Mouse (Mus musculus) heart, embryonic 16.5 days (tissue): ENCODE measurements around the gene Ccdc162. TPM values are rescaled to one million over a fixed set of nuclear protein-coding genes. Genes with fewer than 3 reads are reported as not detected.
A peak's percentile ranks its signal among the peaks of the same experiment; 100 is the strongest.

Source experiments
- ATAC-seq: fragments of 200-750 bp; cut with Nextera tagmentation; replicated peaks from 2 replicates; pipeline ENCODE4 v1.8.0; 2017; ENCODE audit warnings: moderate number of reproducible peaks; ENCODE audit not compliant: insufficient read depth, low FRiP score; ENCODE audit errors: extremely low read depth
- H3K27ac ChIP-seq: fragments of 300-500 bp; sonication (generic); 2 replicates; pipeline ENCODE4 v1.5.1; 2014; ENCODE audit warnings: mild to moderate bottlenecking, low read length, control low read depth, moderate library complexity
- H3K27me3 ChIP-seq: fragments of 300-500 bp; sonication (generic); 2 replicates; pipeline ENCODE4 v1.6.1; 2014; ENCODE audit warnings: low read length, mixed read lengths; ENCODE audit not compliant: control insufficient read depth, insufficient read depth
- H3K36me3 ChIP-seq: fragments of 300-500 bp; sonication (generic); 2 replicates; pipeline ENCODE4 v1.6.1; 2014; ENCODE audit not compliant: control insufficient read depth, insufficient read depth
- H3K4me1 ChIP-seq: fragments of 300-500 bp; sonication (generic); 2 replicates; pipeline ENCODE4 v1.6.1; 2014; ENCODE audit warnings: low read length, mixed read lengths; ENCODE audit not compliant: control insufficient read depth, insufficient read depth
- H3K4me2 ChIP-seq: fragments of 300-500 bp; sonication (generic); 2 replicates; pipeline ENCODE4 v1.6.1; 2014; ENCODE audit warnings: low read depth, mild to moderate bottlenecking, control low read depth, low read length
- H3K4me3 ChIP-seq: fragments of 300-500 bp; sonication (generic); 2 replicates; pipeline ENCODE4 v1.5.1; 2014; ENCODE audit warnings: mild to moderate bottlenecking, control low read depth, low read length
- H3K9ac ChIP-seq: fragments of 300-500 bp; sonication (generic); 2 replicates; pipeline ENCODE4 v1.6.1; 2014; ENCODE audit warnings: low read length, control low read depth
- H3K9me3 ChIP-seq: fragments of 300-500 bp; sonication (generic); replicated peaks from 2 replicates; pipeline ENCODE4 v1.6.1; 2016; ENCODE audit warnings: low read length; ENCODE audit not compliant: control insufficient read depth
- WGBS: fragments of 180-500 bp; shearing (Covaris S2); extraction: QIAGEN DNeasy Blood & Tissue Kit; methylation state at CpG from one replicate; pipeline ENCODE4 v1.1.7; 2014; 5-methylcytosine and 5-hydroxymethylcytosine counted together
- polyA plus RNA-seq: library from polyadenylated mRNA; unstranded; fragments of >200 nt; fragmentation: Nextera tagmentation; extraction: Ambion mirVana; gene quantifications from 2 replicates; pipeline ENCODE4 v1.2.1, GENCODE M21; 2015

The Ccdc162 gene
- polyA plus RNA-seq, 1 experiment from 2014 or later, result 1.2 TPM

DNA sequence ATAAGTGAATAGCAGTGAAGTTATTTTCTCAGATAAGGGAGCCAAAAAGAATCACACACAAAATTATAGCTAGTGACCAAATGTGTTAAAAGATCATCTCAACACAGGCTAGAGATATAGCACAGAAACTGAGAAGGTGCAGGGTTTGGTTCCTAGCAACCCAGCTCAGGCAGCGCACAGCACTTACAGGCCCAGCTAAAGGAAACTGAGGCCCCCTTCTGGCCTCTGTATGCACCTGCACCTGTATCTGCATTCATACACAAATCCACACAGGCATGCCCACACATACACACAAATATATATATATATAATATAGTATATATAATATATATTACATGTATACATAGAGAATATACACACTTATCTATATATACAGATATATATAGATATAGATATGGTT lies 84.4 kb downstream of the Ccdc162 start:
- H3K4me2 ChIP-seq, result no peak overlapping the region
- WGBS, result 100% methylated on average over 1 of the region's 1 CpGs
- H3K4me1 ChIP-seq, result peaks cover 3% of the 10 kb centered on the region; the same call in 1 of the 2 replicates
- no peaks in the 10 kb centered on the region for H3K9me3 ChIP-seq
- no peak for ATAC-seq
- H3K27me3 ChIP-seq, result no peaks in the 10 kb centered on the region
- H3K9ac ChIP-seq, result no peak overlapping the region
- no peak overlapping the region for H3K27ac ChIP-seq
- H3K36me3 ChIP-seq, result no peaks in the 10 kb centered on the region
- H3K4me3 ChIP-seq, result no peak overlapping the region

DNA sequence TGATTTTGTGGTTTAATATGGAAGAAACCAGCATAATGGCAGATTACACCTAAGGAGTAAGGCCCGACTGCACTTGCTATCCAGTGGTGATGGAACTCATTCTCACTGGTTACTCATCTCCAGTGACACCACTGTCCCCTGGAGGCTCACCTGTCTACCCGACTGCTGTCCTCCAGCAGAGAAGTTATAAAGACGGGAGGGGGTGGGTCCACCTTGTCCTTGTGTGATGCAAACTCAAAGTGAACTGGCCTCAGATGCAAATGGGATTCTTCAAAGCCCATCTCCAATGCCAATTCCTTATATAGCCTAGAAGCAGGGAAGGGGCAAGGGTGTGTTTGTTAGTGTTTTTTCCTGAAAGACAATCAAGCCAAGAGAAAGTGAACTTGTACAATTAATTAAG lies 89.4 kb downstream of the Ccdc162 start:
- no peaks in the 10 kb centered on the region for H3K4me1 ChIP-seq
- H3K36me3 ChIP-seq, result no peaks in the 10 kb centered on the region
- WGBS, result 83% methylated on average over 3 of the region's 3 CpGs
- H3K9ac ChIP-seq, result no peak overlapping the region
- no peaks in the 10 kb centered on the region for H3K27me3 ChIP-seq
- no peak overlapping the region for H3K4me3 ChIP-seq
- H3K9me3 ChIP-seq, result no peaks in the 10 kb centered on the region
- H3K27ac ChIP-seq, result no peak overlapping the region
- no peak overlapping the region for H3K4me2 ChIP-seq
- ATAC-seq, result no peak

DNA sequence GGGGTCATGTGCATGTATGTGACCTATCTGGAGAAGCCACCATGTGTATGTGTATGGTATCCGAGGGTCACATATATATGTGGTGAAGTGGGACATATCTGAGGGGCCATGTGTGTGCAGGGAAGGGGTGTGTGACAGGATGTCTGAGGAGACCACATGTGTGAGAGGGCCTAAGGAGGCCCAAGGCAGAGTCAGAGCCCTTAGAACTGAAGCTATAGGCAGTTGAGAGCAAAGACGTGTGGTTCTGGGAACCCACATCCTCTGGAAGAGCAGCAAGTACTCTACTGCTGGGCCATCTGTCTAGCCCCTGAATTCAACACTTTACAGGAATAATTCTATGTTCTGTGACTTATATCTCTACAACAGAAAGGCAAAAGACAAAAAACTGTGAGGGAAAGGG lies 96.4 kb downstream of the Ccdc162 start:
- H3K27ac ChIP-seq, result peak overlapping the region; percentile 38; the same call in 1 of the 2 replicates
- H3K4me3 ChIP-seq, result no peak overlapping the region
- peak; percentile 52 for ATAC-seq
- 86% methylated on average over 2 of the region's 2 CpGs for WGBS
- no peaks in the 10 kb centered on the region for H3K9me3 ChIP-seq
- no peak overlapping the region for H3K9ac ChIP-seq
- no peaks in the 10 kb centered on the region for H3K4me1 ChIP-seq
- H3K4me2 ChIP-seq, result no peak overlapping the region
- H3K27me3 ChIP-seq, result no peaks in the 10 kb centered on the region
- H3K36me3 ChIP-seq, result no peaks in the 10 kb centered on the region

DNA sequence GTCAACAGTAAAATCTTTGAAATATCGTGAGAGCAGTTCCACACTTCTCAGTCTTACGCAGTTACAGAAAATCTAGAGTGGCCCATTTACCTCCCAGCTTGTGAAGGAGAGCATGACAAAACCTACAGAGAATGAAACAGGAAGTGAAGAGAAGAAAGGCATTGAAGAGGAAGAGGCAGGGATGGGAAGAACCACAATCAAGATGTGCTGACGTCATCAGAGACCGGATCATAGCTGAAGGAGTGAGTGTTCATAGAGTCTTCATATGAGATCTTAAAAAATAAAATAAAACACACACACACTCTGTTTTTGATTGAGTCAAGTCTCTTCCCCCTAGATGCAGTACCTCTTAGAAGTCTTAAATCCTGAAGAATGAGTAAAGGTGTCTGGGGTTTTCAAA lies 100.9 kb downstream of the Ccdc162 start:
- Histone ChIP-seq H3K9me3 (no peaks in the 10 kb centered on the region), H3K4me3 (no peak overlapping the region), H3K27ac (no peak overlapping the region), H3K36me3 (no peaks in the 10 kb centered on the region), H3K27me3 (no peaks in the 10 kb centered on the region), H3K4me1 (no peaks in the 10 kb centered on the region), H3K4me2 (no peak overlapping the region), H3K9ac (no peak overlapping the region)
- WGBS, result 80% methylated on average over 4 of the region's 4 CpGs
- ATAC-seq, result no peak

DNA sequence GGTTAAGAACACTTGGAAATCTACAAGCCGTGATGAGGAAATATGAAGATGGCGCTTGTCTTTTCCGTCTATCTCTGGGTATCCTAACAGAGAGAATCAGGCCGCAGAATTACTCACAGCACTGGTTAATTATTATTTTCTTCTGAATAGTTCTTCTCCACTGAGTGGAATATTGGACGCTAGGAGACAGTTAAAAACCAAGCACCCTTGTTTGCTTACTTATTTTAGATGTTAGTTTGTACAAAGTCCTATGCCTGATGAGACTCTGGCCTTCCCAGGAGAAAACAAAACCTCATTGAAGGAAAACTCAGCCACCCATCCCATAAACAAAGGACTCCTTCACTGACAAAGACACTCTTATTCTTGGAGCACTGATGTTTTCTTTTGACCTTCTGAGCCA lies 104.5 kb downstream of the Ccdc162 start:
- no peak for ATAC-seq
- Histone ChIP-seq H3K36me3 (no peaks in the 10 kb centered on the region), H3K27ac (no peak overlapping the region), H3K9me3 (no peaks in the 10 kb centered on the region), H3K4me2 (no peak overlapping the region), H3K27me3 (no peaks in the 10 kb centered on the region), H3K9ac (no peak overlapping the region), H3K4me1 (peaks cover 2% of the 10 kb centered on the region), H3K4me3 (no peak overlapping the region)
- WGBS, result 85% methylated on average over 5 of the region's 5 CpGs

DNA sequence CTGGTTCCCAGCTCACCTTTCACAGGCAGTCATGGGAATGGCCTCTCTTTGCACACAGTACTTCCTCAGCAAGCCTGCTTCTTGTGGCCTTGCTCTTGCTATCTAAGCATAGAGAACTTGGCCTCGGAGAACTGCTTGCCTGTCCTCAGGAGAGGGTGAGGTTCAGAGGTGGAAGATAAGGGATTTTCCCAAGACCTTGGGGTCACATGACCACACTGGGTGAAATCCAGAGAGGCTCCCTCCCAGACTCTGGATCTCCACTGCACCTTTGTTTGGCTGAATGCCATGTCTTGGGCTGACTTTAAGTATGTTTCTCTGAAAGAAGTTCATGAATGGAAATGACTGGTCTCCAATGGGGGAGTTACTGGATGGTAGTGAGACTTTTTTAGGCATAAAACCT lies 107.0 kb downstream of the Ccdc162 start:
- no peaks in the 10 kb centered on the region for H3K9me3 ChIP-seq
- H3K36me3 ChIP-seq, result no peaks in the 10 kb centered on the region
- H3K4me1 ChIP-seq, result peaks cover 17% of the 10 kb centered on the region
- H3K4me3 ChIP-seq, result no peak overlapping the region
- H3K4me2 ChIP-seq, result no peak overlapping the region
- no peak for ATAC-seq
- WGBS, result 35% methylated on average over 1 of the region's 1 CpGs
- H3K27ac ChIP-seq, result no peak overlapping the region
- no peak overlapping the region for H3K9ac ChIP-seq
- no peaks in the 10 kb centered on the region for H3K27me3 ChIP-seq

DNA sequence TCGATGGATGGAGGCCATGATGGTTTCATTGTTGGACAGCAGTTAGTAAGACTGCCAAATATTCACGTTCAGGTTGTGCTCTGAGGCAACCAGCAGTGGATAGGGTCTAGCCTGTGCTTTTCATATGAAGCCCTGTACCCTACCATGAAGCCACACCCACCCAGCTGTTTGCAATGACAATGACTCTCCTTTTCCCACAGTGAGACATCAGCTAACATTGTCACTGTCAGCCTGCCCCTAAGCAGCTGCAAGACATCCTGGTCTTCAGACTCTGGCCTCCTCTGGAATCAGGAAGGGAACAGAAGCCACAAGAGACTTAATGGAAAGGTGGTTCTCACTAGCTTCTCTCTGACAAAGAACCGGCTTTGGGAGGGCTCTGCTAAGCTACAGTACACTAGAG lies 107.9 kb downstream of the Ccdc162 start:
- Histone ChIP-seq H3K4me1 (peaks cover 17% of the 10 kb centered on the region), H3K9ac (no peak overlapping the region), H3K27ac (no peak overlapping the region), H3K27me3 (no peaks in the 10 kb centered on the region), H3K4me3 (no peak overlapping the region), H3K4me2 (no peak overlapping the region), H3K36me3 (no peaks in the 10 kb centered on the region), H3K9me3 (no peaks in the 10 kb centered on the region)
- WGBS, result 88% methylated on average over 3 of the region's 3 CpGs
- ATAC-seq, result no peak

DNA sequence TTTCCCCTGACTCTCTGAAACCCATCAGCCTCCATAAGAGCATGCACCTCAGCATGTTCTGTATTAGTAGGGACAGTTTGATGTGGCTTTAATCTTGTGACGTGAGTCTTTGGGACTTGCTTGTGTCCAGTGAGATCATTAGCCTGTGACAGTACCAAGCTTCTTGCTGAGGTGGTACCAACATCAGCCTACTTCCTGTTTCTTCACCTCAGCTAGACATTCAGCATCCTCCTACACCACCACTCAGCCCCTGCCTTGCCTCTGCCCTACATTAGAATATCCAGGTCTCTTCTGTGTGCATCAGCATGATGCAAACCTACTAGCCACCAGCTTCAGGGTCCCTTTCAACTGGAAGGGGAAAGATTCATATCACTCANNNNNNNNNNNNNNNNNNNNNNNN lies 113.8 kb downstream of the Ccdc162 start:
- no peaks in the 10 kb centered on the region for H3K36me3 ChIP-seq
- no peak overlapping the region for H3K27ac ChIP-seq
- H3K4me1 ChIP-seq, result peaks cover 32% of the 10 kb centered on the region
- H3K9me3 ChIP-seq, result no peaks in the 10 kb centered on the region
- ATAC-seq, result no peak
- H3K4me3 ChIP-seq, result no peak overlapping the region
- 93% methylated on average over 1 of the region's 1 CpGs for WGBS
- no peak overlapping the region for H3K9ac ChIP-seq
- no peak overlapping the region for H3K4me2 ChIP-seq
- no peaks in the 10 kb centered on the region for H3K27me3 ChIP-seq

DNA sequence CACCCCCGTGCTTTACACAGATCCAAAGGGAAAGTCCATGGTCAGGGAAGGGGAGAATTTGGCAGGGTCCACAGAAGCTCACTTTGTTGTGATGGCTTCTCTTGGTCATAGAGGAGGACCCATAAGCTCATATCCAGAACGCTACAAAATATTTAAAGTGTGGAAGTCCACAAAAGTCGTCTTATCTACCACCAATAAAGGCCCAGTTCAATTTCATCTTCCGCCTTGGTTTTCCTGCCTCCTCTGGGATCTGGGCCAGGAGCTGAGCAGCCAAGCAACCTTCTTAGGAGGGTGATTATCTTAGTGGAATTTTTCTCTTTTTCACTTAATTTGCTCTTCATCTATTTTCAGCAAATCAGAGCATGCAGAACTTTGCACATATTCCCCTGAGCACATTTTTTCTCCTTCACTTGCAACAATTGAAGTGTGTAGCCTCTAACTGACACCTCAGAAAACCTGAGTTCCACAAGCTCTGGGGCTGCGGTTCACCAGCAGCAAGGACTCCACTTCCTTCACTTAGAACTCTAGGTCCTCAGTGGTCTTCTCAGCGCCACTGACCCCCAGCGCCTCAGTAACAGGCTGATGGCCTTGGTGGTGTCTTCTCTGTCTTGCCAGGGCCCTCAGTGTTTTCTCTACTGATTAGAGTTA lies 114.4 kb downstream of the Ccdc162 start:
- ATAC-seq, result no peak

More for the DNA sequence above, 114.4 kb downstream of the Ccdc162 start:
- Histone ChIP-seq H3K27ac (no peak overlapping the region), H3K4me1 (peaks cover 35% of the 10 kb centered on the region), H3K4me2 (no peak overlapping the region), H3K9ac (no peak overlapping the region), H3K9me3 (no peaks in the 10 kb centered on the region), H3K27me3 (no peaks in the 10 kb centered on the region), H3K36me3 (no peaks in the 10 kb centered on the region), H3K4me3 (no peak overlapping the region)
- WGBS, result 52% methylated on average over 7 of the region's 7 CpGs
